Mouse (Mus musculus): ENCODE results near the gene Platr17. TPM values are rescaled to one million over a fixed set of nuclear protein-coding genes. Genes with fewer than 3 reads are reported as not detected.
"Not testable (repeated sequence)": the region's sequence is repeated elsewhere in the genome, so short reads cannot be mapped to it uniquely, and the experiment has no call there.

Platr17 gene
- total RNA-seq, 4 experiments from 2014 or later: not detected

DNA sequence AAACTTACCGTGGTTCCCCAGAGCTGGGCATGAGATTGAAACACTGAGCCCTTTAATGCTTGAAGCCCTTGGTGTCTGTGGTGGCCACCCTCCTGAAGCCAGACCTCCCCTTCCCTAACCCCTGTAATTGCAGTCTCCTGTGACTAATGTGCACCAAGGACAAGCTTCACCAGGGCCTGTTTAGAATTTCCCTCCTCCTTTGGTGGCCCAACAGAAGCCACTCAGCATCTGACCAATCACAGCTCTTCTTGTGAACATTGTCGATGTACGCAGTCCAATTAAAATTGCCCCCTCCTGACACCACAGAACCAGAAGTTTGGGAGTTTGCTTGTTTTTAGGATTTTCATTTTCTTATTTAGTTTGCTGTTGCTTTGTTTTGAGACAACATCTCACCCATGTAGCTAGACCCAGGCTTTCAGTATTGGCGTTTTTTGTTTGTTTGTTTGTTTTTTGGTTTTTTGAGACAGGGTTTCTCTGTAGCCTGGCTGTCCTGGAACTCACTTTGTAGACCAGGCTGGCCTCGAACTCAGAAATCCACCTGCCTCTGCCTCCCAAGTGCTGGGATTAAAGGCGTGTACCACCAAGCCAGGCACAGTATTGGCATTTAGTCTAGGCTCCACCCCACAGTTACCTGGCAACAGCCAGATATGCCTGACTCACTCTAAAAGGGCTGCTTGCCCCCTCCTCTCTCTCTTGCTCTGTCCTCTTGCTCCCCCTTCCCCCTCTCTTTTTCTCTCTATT, 854 bp upstream of the Platr17 start:
- DNase-seq: not testable (repeated sequence)

DNA sequence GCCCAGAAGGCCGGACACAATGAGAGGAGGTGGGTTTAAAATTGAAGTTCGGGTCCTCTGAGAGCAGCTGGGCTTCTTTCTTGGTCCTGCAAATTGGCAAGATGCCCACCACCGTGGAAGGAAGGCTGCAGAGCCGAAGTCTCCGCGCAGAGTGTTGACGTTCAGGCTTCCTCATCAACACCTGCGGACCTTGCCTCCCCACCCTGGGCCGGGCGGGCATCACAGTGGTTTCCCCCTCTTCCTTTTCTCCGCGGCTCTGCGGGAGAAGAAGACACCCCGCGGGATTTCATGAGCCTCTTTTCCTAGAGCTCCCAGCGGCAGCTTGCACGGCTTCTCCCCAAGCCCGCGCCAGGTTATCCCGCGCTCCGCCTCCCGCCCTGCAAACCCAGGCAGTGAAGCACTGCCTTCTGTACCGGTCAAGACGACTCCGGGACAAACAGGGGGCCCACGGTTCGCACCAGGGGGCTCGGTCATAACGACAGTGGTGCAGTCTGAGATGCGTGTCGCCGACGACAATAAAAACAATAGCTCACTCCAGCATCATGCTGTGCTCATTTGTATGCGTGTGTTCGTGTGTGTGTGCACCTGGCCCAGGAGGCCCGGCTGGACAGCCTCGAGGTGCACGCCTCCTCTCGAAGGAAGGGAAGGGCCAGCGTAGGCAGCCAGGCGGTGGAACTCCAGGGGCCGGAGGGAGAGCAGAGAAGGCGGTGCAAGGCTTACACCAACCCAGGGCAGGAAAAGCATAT, 3.6 kb downstream of the Platr17 start:
- no peak for DNase-seq

DNA sequence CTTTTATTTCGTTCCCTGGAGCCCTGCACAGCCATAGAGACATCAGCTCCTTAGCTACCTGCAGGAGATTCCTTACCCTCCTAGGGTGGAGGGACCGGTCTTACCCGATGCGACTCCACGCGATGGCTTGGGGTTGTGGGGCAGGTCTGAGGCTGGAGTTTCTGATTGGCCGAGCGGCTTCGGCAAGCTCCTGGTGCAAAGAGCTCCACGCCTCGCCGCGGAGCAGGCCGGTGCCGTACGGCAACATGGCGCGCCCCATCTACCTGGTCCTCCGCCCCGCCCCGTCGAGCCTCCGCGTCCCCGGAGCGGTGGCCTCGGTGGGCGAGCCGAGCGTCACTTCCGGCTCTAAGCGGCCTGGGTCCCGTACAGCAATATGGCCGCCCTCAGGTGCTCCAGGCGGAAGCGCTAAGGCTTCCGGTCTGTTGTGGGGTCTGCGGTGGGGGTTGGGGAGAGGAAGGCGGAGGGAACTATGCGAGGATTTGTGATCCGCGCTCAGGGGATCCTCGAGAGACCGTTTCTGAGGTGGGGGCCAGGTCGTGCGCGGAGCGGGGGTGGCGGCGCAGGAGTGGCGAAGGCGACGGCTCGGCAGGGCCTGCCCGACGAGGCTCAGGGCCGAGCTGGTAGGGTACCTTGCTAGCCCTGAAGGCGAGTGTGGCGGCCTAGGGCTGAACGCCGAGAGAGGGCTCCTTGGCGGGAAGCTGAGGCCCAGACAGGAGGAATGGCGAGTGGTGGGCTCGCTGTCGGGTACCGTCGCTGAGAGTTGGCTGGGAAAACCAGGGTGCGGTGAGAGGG, 4.3 kb downstream of the Platr17 start, which contains the start of gene Daxx:
Gene Daxx (plus strand): TSS at position 338 of the 792 bp plus-strand sequence.
- DNase-seq: peak; percentile 98

DNA sequence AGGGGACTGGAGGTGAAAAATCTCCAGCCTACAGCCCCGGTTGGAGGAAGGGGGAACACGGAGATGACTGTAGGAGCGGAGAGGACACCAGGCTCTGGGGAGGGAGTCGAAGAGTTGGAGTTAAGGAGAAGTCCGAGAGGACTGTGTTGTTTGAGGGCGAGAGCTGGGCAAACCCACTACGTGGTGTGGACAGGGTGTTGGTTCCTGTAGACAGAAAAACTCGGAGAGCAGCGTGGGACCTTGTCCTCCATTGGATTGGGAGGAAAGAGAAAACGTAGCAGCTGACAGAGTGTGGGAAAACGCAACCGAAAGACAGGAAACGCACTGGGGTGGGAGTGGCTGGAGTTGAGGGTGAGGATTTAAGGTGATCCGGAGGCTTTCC, 4.9 kb downstream of the Platr17 start:
- peak; percentile 66 for DNase-seq

DNA sequence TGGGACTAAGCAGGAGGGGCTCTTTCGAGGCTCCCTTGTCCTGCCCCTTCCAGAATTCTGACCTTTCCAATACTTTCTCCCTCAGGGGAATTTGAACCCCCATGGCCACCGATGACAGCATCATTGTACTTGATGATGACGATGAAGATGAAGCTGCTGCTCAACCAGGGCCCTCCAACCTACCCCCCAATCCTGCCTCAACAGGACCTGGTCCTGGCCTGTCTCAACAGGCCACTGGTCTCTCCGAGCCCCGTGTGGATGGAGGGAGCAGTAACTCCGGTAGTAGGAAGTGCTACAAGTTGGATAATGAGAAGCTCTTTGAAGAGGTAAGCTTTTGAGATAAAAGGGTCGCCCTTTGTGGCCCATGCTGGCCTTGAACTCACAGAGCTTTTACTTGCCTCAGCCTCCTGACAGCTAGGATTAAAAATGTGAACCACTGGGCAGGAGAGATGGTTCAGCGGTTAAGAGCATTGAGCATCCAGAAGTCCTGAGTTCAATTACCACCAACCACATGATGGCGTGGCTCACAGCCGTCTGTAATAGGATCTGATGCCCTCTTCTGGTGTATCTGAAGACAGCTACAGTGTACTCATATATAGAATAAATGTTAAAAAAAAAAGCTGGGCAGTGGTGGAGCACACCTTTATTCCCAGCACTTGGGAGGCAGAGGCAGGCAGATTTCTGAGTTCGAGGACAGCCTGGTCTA, 5.6 kb downstream of the Platr17 start:
- no peak for DNase-seq

DNA sequence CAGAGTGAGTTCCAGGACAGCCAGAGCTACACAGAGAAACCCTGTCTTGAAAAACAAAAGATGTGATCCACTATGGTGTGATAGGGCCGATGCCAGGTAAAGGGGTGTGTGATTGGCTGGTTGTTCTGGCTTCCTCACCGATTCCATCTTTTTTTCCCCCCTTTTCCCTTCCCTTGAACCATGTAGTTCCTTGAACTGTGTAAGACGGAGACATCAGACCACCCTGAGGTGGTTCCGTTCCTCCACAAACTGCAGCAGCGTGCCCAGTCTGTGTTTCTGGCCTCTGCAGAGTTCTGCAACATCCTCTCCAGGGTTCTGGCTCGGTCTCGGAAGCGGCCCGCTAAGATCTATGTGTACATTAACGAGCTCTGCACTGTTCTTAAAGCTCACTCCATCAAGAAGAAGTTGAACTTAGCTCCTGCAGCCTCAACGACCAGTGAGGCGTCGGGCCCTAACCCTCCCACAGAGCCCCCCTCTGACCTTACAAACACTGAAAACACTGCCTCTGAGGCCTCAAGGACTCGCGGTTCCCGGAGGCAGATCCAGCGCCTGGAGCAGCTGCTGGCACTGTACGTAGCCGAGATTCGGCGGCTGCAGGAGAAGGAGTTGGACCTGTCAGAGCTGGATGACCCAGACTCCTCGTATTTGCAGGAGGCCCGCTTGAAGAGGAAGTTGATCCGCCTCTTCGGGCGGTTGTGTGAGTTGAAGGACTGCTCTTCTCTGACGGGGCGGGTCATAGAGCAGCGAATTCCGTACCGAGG, 6.3 kb downstream of the Platr17 start:
- no peak for DNase-seq

DNA sequence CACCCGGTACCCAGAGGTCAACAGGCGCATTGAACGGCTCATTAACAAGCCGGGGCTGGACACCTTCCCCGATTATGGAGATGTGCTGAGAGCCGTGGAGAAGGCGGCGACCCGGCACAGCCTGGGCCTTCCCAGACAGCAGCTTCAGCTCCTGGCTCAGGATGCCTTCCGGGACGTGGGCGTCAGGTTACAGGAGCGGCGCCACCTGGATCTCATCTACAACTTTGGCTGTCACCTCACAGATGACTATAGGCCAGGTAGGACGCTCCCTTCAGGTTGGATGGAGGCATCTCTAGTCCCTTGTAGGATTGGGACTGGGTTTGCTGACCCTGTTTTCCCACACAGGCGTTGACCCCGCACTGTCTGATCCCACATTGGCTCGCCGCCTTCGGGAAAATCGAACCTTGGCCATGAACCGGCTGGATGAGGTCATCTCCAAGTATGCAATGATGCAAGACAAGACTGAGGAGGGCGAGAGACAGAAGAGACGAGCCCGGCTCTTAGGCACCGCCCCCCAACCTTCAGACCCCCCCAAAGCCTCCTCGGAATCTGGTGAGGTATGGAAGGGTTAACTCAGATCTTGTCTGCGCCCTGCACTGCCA, 7.0 kb downstream of the Platr17 start:
- DNase-seq: no peak

DNA sequence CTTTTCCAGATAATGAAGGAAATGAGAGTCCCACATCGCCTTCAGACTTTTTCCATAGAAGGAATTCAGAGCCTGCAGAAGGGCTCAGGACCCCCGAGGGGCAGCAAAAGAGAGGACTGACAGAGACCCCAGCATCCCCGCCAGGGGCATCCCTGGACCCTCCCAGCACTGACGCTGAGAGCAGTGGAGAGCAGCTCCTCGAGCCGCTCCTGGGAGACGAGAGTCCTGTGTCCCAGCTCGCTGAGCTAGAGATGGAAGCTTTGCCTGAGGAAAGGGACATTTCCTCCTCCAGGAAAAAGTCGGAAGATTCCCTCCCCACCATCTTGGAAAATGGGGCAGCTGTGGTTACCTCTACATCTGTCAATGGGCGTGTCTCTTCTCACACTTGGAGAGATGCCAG, 8.3 kb downstream of the Platr17 start:
- DNase-seq: no peak

DNA sequence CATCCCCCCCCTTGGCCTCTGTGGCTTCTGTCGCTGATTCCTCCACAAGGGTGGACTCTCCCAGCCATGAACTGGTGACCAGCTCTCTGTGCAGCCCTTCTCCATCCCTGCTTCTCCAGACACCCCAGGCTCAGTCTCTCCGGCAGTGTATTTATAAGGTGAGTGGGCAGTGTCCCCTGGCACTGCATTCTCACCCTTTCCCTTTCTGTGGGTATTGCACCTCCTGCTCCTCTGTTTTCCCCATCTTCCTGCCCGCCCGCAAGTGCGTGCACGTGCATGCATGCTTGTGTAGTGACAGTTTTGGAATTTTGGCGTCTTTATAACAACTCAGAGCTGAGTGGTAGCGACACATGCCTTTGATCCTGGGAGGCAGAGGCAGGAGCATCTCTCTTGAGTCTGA, 9.0 kb downstream of the Platr17 start:
- no peak for DNase-seq

DNA sequence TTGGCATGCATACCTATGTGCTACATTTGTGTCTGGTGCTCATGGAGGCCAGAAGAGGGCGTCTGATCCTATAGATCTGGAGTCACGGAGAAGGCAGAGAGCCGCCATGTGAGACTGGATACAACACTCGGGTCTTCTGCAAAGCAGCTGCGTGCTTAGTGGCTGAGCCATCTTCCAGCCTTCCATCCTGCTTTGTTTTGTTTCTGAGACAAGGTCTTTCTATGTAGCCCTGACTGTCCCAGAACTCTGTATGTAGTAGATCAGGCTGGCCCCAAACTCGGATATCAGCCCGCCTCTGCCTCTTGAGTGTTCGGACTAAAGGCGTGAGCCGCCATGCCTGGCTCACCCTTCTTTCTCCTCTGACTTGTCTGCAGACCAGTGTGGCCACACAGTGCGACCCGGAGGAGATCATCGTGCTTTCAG, 10.0 kb downstream of the Platr17 start:
- no peak for DNase-seq

DNA sequence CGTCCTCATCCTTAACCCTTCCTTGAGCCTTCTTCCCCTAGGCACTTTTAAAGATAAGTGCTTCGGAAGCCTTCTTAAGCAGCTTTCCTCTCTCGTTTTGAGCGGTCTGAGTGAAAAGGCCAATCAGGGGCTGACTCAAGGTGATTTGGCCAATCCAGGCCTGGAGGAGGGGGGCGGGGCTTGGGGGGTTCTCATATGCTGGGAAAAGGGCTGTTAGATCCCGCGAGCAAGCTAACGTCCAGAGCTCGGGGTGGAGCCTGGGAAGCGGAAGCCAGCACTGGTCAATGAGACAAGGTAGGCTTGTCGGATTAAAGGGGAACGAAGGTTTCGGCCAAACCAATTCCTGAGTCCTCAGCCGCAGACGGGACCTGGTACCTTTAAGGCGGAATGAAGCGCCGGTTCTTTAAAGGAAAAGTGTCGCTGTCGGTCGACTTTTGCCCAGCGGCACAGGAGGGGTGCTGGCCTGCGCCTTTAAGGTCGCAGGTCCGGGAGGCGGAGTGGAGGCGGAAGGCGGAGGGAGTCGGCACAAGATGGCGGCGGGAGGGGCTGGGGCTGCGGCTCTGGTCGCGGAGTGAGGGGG, 10.8 kb downstream of the Platr17 start, which contains the start of the genes Tapbp and Zbtb22:
Gene Tapbp (plus strand): TSS at position 229 of the 580 bp plus-strand sequence.
Gene Zbtb22 (plus strand): TSS at position 234 of the 580 bp plus-strand sequence.
- DNase-seq: peak; percentile 97

DNA sequence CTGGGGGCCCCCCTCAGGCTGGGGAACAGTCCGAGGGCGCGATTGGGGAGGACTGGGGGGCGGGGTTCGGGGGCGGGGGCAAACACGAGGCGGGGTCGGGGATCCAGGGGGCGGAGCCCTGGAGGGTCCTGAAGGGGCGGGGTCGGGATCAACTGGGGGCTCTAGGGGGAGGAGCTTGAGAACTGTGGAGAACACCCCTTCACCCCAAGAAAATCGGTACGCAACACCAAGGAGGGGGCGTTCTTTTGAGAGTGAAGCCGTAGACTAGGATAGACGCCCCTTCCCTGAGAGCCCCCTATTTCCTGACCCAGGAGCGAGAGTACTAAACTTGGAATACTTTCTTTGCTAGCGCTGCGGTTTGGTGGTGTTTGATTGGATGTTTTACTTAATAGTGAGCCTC, 11.4 kb downstream of the Platr17 start:
- no peak for DNase-seq

DNA sequence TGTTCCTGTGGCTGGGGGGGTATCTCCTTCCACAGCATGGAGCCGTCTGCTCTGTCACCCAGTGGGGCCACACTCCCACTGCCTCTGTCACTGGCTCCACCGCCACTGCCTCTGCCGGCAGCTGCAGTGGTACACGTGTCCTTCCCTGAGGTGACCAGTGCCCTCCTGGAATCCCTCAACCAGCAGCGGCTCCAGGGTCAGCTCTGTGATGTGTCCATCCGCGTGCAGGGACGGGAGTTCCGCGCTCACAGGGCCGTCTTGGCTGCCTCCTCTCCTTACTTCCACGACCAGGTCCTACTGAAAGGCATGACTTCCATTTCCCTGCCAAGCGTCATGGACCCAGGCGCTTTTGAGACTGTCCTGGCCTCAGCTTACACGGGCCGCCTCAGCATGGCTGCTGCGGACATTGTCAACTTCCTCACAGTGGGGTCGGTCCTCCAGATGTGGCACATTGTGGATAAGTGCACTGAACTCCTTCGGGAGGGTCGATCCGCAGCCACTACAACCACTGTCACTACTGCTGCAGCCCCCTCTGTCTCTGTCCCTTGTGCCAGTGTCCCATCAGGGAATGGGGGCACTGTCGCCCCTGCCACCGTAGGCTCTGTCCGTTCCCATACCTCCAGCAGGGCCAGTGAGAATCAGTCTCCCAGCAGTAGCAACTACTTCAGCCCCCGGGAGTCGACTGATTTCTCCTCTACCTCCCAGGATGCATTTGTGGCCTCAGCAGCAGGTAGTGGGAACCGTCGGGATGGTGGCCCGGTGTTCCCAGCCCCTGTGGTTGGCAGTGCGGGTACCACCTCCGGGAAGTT, 12.1 kb downstream of the Platr17 start:
- peak; percentile 55 for DNase-seq

DNA sequence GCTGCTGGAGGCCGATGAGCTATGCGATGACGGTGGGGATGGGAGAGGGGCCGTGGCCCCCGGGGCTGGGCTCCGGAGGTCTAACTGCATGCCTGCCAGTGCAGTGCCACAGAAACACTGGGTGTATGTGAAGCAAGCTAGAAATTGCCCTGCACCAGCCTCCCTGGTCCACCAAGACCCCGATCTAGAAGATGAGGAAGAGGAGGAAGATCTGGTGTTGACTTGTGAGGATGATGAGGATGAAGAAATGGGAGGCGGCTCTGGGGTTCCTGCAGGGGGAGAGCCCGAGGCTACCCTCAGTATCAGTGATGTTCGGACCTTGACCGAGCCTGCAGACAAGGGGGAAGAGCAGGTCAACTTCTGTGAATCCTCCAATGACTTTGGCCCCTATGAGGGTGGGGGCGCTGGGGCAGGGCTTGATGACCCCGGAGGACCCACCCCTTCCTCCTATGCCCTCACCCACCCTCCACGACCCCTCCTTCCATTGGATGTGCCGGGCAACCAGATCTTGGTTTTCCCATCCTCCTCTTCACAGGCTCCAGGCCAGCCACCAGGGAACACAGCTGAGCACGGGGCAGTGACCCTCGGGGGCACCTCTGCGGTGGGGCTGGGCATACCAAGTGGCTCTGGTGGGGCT, 12.8 kb downstream of the Platr17 start:
- DNase-seq: no peak

DNA sequence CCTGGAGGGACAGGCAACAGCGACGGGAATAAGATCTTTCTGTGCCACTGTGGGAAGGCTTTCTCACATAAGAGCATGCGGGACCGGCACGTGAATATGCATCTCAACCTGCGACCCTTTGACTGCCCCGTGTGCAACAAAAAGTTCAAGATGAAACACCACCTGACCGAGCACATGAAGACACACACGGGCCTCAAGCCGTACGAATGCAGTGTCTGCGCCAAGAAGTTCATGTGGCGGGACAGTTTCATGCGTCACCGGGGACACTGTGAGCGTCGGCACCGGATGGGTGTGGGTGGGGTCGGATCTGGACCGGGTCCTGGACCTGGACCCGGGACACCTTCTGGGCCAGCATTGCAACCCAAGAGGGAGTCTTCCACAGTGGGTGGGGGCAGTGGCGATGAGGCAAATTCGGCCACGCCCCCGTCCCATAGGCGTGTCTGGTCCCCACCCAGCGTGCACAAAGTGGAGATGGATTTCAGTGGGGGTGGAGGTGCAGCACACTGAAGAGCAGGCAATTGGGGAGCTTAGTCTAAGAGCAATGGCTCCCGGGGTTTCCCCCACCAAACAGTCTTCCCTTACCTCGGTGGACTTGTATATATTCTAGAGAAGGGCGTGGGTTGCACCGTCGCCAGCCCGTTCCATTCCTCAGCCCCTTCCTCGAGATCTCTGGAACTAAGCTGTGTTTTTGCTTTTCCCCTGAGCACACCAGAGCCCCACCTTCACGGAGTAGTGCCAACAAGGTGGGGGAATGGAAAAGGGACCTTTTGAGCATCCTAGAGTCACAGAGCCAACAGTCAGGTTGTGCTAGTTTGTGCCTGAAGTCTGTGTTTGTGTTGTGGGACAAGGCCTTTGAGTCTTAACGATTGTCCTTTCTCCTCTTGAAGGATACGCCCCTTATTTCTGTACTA, 13.6 kb downstream of the Platr17 start:
- DNase-seq: no peak

DNA sequence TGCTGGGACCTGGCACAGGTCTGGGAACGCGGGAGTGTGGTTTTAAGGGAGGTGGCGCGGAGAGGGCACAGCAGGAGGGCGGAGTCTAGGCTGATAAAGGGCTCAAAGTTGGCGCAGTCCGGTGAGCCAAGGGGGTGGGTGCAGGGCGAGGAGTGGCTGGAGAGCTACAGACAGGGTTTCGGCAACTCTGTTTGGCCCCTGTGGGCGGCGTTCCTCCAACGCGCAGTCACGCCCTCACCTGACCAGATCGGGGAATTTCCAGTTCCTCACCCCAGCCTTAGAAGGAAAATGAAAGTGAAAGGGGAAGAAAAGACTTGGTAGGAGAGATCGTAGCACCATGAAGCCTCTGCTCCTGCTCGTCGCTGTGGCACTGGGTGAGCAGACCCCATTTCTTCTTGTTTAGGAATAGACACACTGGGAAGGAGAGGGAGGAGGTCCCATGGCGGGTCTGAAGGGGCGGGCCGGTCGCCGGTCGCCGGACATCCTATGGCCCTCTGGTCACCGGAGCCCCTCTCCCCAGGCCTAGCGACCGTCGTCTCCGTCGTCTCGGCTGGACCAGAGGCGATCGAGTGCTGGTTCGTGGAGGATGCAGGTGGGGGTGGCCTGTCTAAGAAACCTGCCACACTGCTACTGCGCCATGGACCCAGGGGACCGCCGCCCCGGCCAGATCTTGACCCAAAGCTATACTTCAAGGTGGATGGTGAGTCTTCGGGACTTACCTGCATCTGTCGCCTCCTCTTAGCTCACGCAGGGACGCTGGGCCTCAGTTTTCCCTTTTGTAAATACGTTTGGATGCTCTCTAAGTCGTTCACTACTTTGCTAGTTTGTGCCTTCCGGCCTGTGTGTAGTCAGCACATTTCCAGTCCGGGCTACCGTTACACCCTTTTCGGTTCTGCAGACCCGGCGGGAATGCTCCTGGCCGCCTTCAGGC, 14.7 kb downstream of the Platr17 start:
- DNase-seq: peak; percentile 90

Measured in adrenal gland, adult 8-10 months (tissue).